Mouse (Mus musculus) megakaryocyte-erythroid progenitor cell, adult 5-6 weeks (primary cell): Measurements from ENCODE around the gene Abca1. TPM values are rescaled to one million over a fixed set of nuclear protein-coding genes. Genes with fewer than 3 reads are reported as not detected.

Experiments
- ATAC-seq: replicated peaks from 2 replicates; pipeline ENCODE4 v1.8.0; 2016; ENCODE audit warnings: mild to moderate bottlenecking, inconsistent platforms; ENCODE audit not compliant: severe bottlenecking, poor library complexity, low FRiP score, low TSS enrichment
- total RNA-seq, 2 experiments: library from RNA; stranded (forward) in 1 of 2; stranded (reverse) in 1 of 2; fragments of 200-1000, 215-1000 nt in 1 of 2; fragments of >200 nt in 1 of 2; fragmentation: Nextera tagmentation in 1 of 2; gene quantifications; 2 replicates each; pipeline ENCODE4 v1.2.3; 2014 to 2017

Gene Abca1
- total RNA-seq, 2 experiments from 2014 or later = 4.2 to 4.5 TPM

DNA sequence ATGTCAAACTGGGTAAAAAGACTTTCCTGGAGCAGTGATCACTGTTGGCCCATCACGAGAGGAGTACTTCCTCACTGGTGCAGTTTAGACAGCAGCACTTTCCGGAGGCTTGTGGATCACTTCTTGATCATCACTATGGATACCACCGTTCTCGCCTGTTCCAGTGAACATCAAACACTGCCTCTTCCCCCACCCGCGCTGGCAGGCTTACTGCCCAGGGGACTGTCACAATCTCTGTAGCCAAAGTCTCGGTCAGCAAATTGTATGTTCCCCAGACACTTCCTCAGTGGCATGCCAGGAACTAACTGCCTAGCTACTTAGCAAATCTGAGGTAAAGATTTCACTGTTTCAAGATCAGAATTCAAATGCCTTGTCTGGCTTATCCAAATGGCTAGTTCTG is 32.9 kb downstream of the Abca1 start:
- no peak for ATAC-seq

GRCm38 (mm10) chr4:53124837-53125490 is 34.7 kb downstream of the Abca1 start:
- no peak for ATAC-seq

DNA sequence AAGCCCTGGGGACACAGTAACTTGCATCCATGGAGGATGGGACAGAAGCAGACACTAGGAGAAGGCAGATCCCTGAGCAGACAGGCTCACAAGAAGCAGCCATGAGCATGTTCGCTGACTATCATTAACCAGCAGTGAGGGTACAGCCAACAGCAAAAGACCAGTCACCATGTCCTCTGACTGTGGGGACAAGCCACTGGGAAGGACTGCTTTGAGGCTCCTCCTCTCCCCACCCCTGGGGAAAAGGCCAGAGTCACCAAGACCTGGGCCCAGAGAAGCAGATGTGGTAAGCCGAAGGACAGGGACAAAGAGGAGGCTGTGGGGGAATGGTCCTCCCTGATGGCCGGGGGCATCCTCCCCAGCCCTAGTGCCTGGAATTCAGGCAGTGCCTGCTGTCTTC is 37.4 kb downstream of the Abca1 start:
- ATAC-seq = no peak

DNA sequence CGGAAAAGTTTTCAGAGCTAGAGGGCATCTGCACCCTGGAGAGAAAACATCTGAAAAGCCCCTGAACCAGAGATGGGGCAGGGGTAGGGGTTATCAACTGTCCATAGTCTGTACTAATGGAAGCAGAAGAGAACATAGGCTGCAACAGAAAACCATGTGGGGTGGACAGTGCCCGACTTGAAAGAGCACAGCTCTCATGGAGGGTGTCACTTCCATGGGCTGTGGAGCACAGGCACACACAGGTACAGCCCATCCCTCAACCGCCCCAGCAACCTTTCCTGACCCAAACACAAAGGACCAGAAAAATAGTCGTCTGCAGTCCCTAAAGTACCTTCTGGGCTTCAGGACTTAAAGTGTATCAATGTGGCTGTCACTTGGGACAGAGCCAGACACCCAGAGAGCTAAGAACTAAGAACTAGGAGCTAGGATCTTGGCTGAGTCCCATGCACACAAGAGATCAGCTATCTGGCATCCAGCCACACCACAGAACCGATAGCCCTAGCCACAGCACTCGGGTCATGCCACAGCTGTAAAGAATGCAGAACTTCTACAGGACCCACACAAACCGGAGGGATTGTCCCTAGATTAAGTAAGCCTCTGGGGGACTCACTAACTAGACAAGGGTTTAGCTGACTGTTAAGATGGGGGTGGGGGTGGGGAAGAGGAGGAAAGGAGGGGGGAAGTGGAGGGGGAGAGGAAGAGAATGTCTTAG is 38.0 kb downstream of the Abca1 start:
- ATAC-seq = peak; percentile 74

DNA sequence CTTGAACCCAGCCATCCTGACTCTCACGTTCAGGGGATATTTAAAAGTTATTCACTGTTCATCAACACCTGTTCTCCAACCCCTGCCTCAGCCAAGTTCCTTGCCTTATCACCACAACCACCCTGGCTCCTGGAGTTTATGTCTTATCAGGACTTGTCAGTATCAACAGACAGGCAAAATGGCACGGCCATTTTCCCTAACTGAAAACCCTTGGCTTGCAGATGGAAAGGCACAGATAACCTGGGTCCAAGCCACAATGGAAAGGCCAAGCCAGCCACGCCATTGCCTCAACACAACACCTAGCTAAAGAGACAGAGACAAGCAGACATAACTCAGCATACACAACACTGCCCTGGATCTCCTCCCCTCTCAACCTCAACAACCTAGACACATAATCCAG is 38.6 kb downstream of the Abca1 start:
- ATAC-seq = peak; percentile 73

GRCm38 (mm10) chr4:53120038-53120685 is 39.5 kb downstream of the Abca1 start:
- ATAC-seq = no peak

DNA sequence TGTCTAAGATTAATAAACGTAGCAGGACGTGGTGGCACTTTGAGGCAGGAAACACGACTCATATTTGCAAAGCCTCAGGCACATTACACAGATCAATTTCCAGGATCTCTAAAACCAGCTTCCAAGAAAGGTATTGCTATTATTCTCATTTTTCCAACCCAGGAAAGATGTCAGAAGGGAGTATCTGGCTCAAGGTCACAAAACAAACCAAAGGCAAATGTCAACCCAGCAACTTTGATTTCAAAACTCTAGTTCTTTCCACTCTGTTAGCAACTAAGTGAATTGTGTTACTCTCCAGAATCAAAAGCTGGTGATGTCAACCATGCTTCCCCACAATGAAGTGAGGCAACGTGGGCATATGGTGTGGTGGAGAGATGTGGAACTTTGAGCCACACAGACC is 41.1 kb downstream of the Abca1 start:
- no peak for ATAC-seq

DNA sequence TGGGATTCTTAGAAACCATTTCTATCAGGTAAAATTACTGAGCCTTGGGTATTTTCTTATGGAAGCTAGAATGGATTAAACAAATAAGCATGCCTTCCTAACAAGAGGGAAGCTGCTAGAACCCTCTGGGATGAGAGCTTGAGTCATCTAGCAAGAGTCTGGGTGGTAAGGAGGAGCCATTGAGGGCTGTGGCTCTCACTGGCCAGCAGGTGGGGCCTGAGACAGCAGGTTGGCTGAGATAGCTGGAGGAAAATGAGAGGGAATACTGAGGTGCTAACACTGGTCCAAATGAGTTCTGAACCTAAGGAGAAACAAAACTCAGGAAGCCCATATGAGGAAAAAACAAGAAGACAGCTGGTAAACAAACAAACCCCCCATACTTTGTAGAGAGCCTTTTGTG is 42.1 kb downstream of the Abca1 start:
- ATAC-seq = no peak

- ATAC-seq = no peak
Measured at GRCm38 (mm10) chr4:53117076-53117475, 42.6 kb downstream of the Abca1 start.

DNA sequence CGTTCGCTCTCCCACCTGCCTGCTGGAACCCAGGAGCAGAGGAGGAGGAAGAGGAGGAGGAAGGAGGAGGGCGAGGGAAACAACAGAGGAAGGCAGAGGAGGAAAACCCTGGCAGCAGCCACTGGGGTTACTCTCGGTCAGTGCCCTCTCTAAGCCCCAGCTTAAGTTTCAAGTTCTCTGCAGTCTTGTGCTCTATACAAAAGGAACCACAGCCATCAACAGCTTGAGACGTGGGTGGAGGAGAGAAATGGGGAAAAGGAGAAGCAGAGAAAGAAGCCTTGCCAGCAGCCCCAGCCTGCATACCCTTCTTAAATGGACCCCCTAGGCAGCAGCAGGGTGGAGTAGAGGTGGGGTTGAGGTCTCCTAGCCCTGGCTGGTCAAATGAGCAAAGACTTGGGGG is 43.8 kb downstream of the Abca1 start:
- ATAC-seq = no peak

- no peak for ATAC-seq
Measured at GRCm38 (mm10) chr4:53115410-53115809, 44.3 kb downstream of the Abca1 start.

GRCm38 (mm10) chr4:53111919-53112355 is 47.8 kb downstream of the Abca1 start:
- peak; percentile 91 for ATAC-seq

GRCm38 (mm10) chr4:53110356-53110755 is 49.3 kb downstream of the Abca1 start:
- ATAC-seq = no peak

DNA sequence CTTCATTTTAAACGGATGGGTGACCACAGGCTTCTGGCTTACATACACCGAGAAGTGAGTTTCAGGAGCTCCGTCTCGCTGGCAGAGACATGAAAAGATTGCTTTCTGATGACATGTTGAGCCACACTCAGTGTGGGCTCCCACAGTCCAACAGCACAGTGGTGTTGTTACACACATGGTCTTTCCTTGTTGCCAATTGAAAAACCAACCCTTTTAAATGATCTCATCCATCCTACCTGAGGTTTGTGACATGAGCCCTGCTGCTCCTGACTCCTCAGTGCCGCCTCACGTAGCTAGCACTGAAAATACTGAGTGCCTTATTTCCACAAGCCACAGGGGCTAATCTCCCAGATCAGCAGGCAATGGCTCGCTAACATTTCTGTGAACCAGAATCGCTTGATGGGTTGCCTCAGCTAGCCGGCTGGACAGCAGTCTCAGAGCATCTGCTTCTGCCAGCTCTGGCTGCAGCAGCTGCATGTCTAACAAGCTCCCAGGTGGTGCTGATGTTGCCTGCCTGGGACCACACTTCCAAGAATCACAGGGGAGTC is 50.2 kb downstream of the Abca1 start:
- no peak for ATAC-seq

DNA sequence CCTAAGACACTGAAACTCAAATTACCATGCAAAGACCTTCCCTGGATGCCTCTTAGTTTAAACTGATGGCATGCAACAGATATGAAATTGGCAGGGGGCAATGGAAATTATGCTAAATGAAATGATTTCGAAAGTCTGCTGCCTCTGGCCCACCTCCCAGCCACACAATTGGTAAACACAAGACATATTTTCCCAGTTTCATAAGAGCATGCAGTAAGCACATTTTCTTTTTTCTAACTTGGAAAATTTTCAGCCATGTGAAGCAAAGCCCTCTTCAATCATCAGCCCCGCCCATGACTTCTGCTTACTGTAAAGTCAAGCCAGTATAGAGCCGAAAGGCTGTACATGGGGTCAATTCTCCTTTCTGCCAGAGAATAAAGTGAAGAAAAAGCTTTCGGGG is 51.5 kb downstream of the Abca1 start:
- no peak for ATAC-seq

DNA sequence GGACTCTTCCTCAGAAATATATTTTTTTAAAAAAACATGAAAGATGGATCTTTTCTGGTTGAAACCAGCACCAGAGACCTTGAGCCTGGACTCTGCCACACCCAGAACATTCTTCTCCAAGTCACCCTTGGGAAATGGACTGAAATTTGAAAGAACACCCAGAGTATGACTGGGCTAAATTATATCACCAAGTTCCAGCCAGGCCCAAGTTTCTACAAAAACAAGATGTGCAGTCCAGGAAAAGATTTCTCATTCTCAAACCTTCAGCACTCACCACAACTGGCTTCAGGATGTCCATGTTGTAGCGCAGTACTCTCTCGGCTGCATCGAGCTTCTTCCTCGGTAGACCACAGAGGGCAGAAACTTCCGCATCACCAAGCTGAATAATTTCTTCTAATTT is 53.0 kb downstream of the Abca1 start:
- ATAC-seq = no peak

DNA sequence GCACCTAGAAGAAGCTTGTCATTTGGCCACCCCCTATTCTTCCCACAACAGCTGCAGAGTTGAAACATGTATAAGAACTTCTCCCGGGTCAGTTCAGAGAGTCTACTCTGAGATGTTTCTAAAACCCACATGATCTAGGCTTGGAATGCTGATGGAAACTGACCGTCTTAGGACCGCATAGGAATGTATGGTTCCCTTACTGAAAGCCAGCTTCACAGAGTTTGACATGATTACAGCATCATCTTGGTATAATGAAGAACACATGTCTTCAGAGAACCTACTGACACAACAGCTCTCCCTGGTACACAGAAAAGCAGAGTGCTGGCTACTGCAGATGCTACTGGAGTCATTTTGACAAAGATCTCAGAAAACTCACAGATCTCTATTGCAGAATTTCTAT is 53.6 kb downstream of the Abca1 start:
- no peak for ATAC-seq

- ATAC-seq = no peak
Measured at GRCm38 (mm10) chr4:53104634-53105033, 55.1 kb downstream of the Abca1 start.

GRCm38 (mm10) chr4:53102529-53102928 is 57.2 kb downstream of the Abca1 start:
- ATAC-seq = peak; percentile 70; the same call in 1 of the 2 replicates

DNA sequence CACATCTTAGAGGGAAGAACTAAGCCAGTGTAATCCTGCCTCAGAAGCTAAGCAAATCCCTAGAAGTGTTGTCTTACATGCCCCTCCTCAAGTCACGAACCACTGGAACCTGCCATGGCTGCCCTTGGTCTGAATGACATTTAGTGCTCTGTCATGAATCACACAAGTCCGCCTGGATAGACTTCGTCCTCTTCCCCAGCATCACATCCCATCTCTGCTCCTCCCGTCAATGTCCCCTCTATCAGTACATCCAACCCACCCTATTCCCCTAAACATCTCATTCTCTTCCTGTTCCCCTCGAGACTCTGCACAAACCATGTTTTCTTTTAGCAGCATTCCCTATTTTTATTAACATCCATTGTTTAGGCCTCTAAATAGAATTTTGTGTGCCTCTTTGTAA is 58.4 kb downstream of the Abca1 start:
- ATAC-seq = no peak
